Mouse (Mus musculus): Measurements from ENCODE around the gene Ctnna3. TPM values are rescaled to one million over a fixed set of nuclear protein-coding genes. Genes with fewer than 3 reads are reported as not detected.

Ctnna3 gene
- polyA plus RNA-seq, 1 experiment from 2014 or later, result 1.1 TPM

- Histone ChIP-seq H3K4me2 (ENCODE audit: low read length) (no peak overlapping the region), H3K9ac (replicated peaks; ENCODE audit: low read depth, low read length) (no peak overlapping the region), H3K36me3 (ENCODE audit: control insufficient read depth, insufficient read depth) (no peaks in the 10 kb centered on the region), H3K27ac (ENCODE audit: low read length) (no peak overlapping the region), H3K27me3 (replicated peaks; ENCODE audit: control insufficient read depth, insufficient read depth, low read length) (no peaks in the 10 kb centered on the region), H3K4me3 (replicated peaks; ENCODE audit: low read length) (no peak overlapping the region), H3K4me1 (replicated peaks; ENCODE audit: control insufficient read depth, insufficient read depth, low read length) (no peaks in the 10 kb centered on the region), H3K9me3 (ENCODE audit: control insufficient read depth, low read length) (no peaks in the 10 kb centered on the region)
- no peak for ATAC-seq
- 53% methylated on average over 6 of the region's 6 CpGs for WGBS
Measured at GRCm38 (mm10) chr10:63472473-63472872, 42.6 kb downstream of the Ctnna3 start.

GRCm38 (mm10) chr10:63476167-63476647, 46.3 kb downstream of the Ctnna3 start:
- no peak overlapping the region for H3K4me2 ChIP-seq (ENCODE audit: low read length)
- no peak overlapping the region for H3K27ac ChIP-seq (ENCODE audit: low read length)
- H3K9me3 ChIP-seq (ENCODE audit: control insufficient read depth, low read length), result no peaks in the 10 kb centered on the region
- no peaks in the 10 kb centered on the region for H3K4me1 ChIP-seq (replicated peaks; ENCODE audit: control insufficient read depth, insufficient read depth, low read length)
- no peak for ATAC-seq
- no peak overlapping the region for H3K4me3 ChIP-seq (replicated peaks; ENCODE audit: low read length)
- WGBS, result 81% methylated on average over 10 of the region's 10 CpGs
- no peaks in the 10 kb centered on the region for H3K36me3 ChIP-seq (ENCODE audit: control insufficient read depth, insufficient read depth)
- no peaks in the 10 kb centered on the region for H3K27me3 ChIP-seq (replicated peaks; ENCODE audit: control insufficient read depth, insufficient read depth, low read length)
- H3K9ac ChIP-seq (replicated peaks; ENCODE audit: low read depth, low read length), result no peak overlapping the region

GRCm38 (mm10) chr10:63478946-63479345, 49.0 kb downstream of the Ctnna3 start:
- H3K4me2 ChIP-seq (ENCODE audit: low read length), result no peak overlapping the region
- no peaks in the 10 kb centered on the region for H3K9me3 ChIP-seq (ENCODE audit: control insufficient read depth, low read length)
- WGBS, result 34% methylated on average over 2 of the region's 2 CpGs
- H3K4me1 ChIP-seq (replicated peaks; ENCODE audit: control insufficient read depth, insufficient read depth, low read length), result no peaks in the 10 kb centered on the region
- H3K27ac ChIP-seq (ENCODE audit: low read length), result no peak overlapping the region
- no peak for ATAC-seq
- H3K4me3 ChIP-seq (replicated peaks; ENCODE audit: low read length), result no peak overlapping the region
- H3K36me3 ChIP-seq (ENCODE audit: control insufficient read depth, insufficient read depth), result no peaks in the 10 kb centered on the region
- H3K27me3 ChIP-seq (replicated peaks; ENCODE audit: control insufficient read depth, insufficient read depth, low read length), result no peaks in the 10 kb centered on the region
- H3K9ac ChIP-seq (replicated peaks; ENCODE audit: low read depth, low read length), result no peak overlapping the region

- Histone ChIP-seq H3K27me3 (replicated peaks; ENCODE audit: control insufficient read depth, insufficient read depth, low read length) (no peaks in the 10 kb centered on the region), H3K9me3 (ENCODE audit: control insufficient read depth, low read length) (no peaks in the 10 kb centered on the region), H3K4me1 (replicated peaks; ENCODE audit: control insufficient read depth, insufficient read depth, low read length) (no peaks in the 10 kb centered on the region), H3K36me3 (ENCODE audit: control insufficient read depth, insufficient read depth) (no peaks in the 10 kb centered on the region), H3K4me3 (replicated peaks; ENCODE audit: low read length) (no peak overlapping the region), H3K4me2 (ENCODE audit: low read length) (no peak overlapping the region), H3K9ac (replicated peaks; ENCODE audit: low read depth, low read length) (no peak overlapping the region), H3K27ac (ENCODE audit: low read length) (no peak overlapping the region)
- no peak for ATAC-seq
- WGBS, result 53% methylated on average over 5 of the region's 5 CpGs
Measured at GRCm38 (mm10) chr10:63480066-63480465, 50.2 kb downstream of the Ctnna3 start.

GRCm38 (mm10) chr10:63488346-63488745, 58.4 kb downstream of the Ctnna3 start:
- H3K9me3 ChIP-seq (ENCODE audit: control insufficient read depth, low read length), result 0 out of 2 replicates have a peak, but pooled peaks cover 3% of the 10 kb centered on the region
- WGBS, result 87% methylated on average over 7 of the region's 7 CpGs
- no peak overlapping the region for H3K9ac ChIP-seq (replicated peaks; ENCODE audit: low read depth, low read length)
- H3K36me3 ChIP-seq (ENCODE audit: control insufficient read depth, insufficient read depth), result no peaks in the 10 kb centered on the region
- ATAC-seq, result no peak
- H3K27ac ChIP-seq (ENCODE audit: low read length), result no peak overlapping the region
- no peaks in the 10 kb centered on the region for H3K27me3 ChIP-seq (replicated peaks; ENCODE audit: control insufficient read depth, insufficient read depth, low read length)
- no peak overlapping the region for H3K4me3 ChIP-seq (replicated peaks; ENCODE audit: low read length)
- H3K4me1 ChIP-seq (replicated peaks; ENCODE audit: control insufficient read depth, insufficient read depth, low read length), result no peaks in the 10 kb centered on the region
- no peak overlapping the region for H3K4me2 ChIP-seq (ENCODE audit: low read length)

GRCm38 (mm10) chr10:63523956-63524355, 94.1 kb downstream of the Ctnna3 start:
- H3K4me1 ChIP-seq (replicated peaks; ENCODE audit: control insufficient read depth, insufficient read depth, low read length), result no peaks in the 10 kb centered on the region
- no peak overlapping the region for H3K4me2 ChIP-seq (ENCODE audit: low read length)
- 68% methylated on average over 3 of the region's 3 CpGs for WGBS
- no peak overlapping the region for H3K9ac ChIP-seq (replicated peaks; ENCODE audit: low read depth, low read length)
- H3K27me3 ChIP-seq (replicated peaks; ENCODE audit: control insufficient read depth, insufficient read depth, low read length), result no peaks in the 10 kb centered on the region
- no peak overlapping the region for H3K4me3 ChIP-seq (replicated peaks; ENCODE audit: low read length)
- H3K36me3 ChIP-seq (ENCODE audit: control insufficient read depth, insufficient read depth), result no peaks in the 10 kb centered on the region
- H3K27ac ChIP-seq (ENCODE audit: low read length), result no peak overlapping the region
- no peak for ATAC-seq
- no peaks in the 10 kb centered on the region for H3K9me3 ChIP-seq (ENCODE audit: control insufficient read depth, low read length)

GRCm38 (mm10) chr10:63526027-63526426, 96.1 kb downstream of the Ctnna3 start:
- no peaks in the 10 kb centered on the region for H3K4me1 ChIP-seq (replicated peaks; ENCODE audit: control insufficient read depth, insufficient read depth, low read length)
- 80% methylated on average over 4 of the region's 4 CpGs for WGBS
- no peak overlapping the region for H3K9ac ChIP-seq (replicated peaks; ENCODE audit: low read depth, low read length)
- ATAC-seq, result no peak
- no peak overlapping the region for H3K4me2 ChIP-seq (ENCODE audit: low read length)
- no peak overlapping the region for H3K4me3 ChIP-seq (replicated peaks; ENCODE audit: low read length)
- H3K9me3 ChIP-seq (ENCODE audit: control insufficient read depth, low read length), result no peaks in the 10 kb centered on the region
- H3K27ac ChIP-seq (ENCODE audit: low read length), result no peak overlapping the region
- H3K27me3 ChIP-seq (replicated peaks; ENCODE audit: control insufficient read depth, insufficient read depth, low read length), result no peaks in the 10 kb centered on the region
- no peaks in the 10 kb centered on the region for H3K36me3 ChIP-seq (ENCODE audit: control insufficient read depth, insufficient read depth)

- no peak overlapping the region for H3K4me3 ChIP-seq (replicated peaks; ENCODE audit: low read length)
- no peak for ATAC-seq
- no peak overlapping the region for H3K4me2 ChIP-seq (ENCODE audit: low read length)
- H3K9ac ChIP-seq (replicated peaks; ENCODE audit: low read depth, low read length), result no peak overlapping the region
- WGBS, result 70% methylated on average over 8 of the region's 8 CpGs
- no peak overlapping the region for H3K27ac ChIP-seq (ENCODE audit: low read length)
- H3K4me1 ChIP-seq (replicated peaks; ENCODE audit: control insufficient read depth, insufficient read depth, low read length), result no peaks in the 10 kb centered on the region
- H3K9me3 ChIP-seq (ENCODE audit: control insufficient read depth, low read length), result no peaks in the 10 kb centered on the region
- no peaks in the 10 kb centered on the region for H3K36me3 ChIP-seq (ENCODE audit: control insufficient read depth, insufficient read depth)
- H3K27me3 ChIP-seq (replicated peaks; ENCODE audit: control insufficient read depth, insufficient read depth, low read length), result no peaks in the 10 kb centered on the region
Measured at GRCm38 (mm10) chr10:63532381-63532780, 102.5 kb downstream of the Ctnna3 start.

GRCm38 (mm10) chr10:63541754-63542153, 111.9 kb downstream of the Ctnna3 start:
- Histone ChIP-seq H3K4me2 (ENCODE audit: low read length) (no peak overlapping the region), H3K9me3 (ENCODE audit: control insufficient read depth, low read length) (no peaks in the 10 kb centered on the region), H3K9ac (replicated peaks; ENCODE audit: low read depth, low read length) (no peak overlapping the region), H3K27me3 (replicated peaks; ENCODE audit: control insufficient read depth, insufficient read depth, low read length) (no peaks in the 10 kb centered on the region), H3K4me3 (replicated peaks; ENCODE audit: low read length) (no peak overlapping the region), H3K27ac (ENCODE audit: low read length) (no peak overlapping the region), H3K36me3 (ENCODE audit: control insufficient read depth, insufficient read depth) (no peaks in the 10 kb centered on the region), H3K4me1 (replicated peaks; ENCODE audit: control insufficient read depth, insufficient read depth, low read length) (no peaks in the 10 kb centered on the region)
- 11% methylated on average over 5 of the region's 5 CpGs for WGBS
- no peak for ATAC-seq

- Histone ChIP-seq H3K27me3 (replicated peaks; ENCODE audit: control insufficient read depth, insufficient read depth, low read length) (no peaks in the 10 kb centered on the region), H3K4me2 (ENCODE audit: low read length) (no peak overlapping the region), H3K4me3 (replicated peaks; ENCODE audit: low read length) (no peak overlapping the region), H3K9me3 (ENCODE audit: control insufficient read depth, low read length) (no peaks in the 10 kb centered on the region), H3K9ac (replicated peaks; ENCODE audit: low read depth, low read length) (no peak overlapping the region), H3K36me3 (ENCODE audit: control insufficient read depth, insufficient read depth) (no peaks in the 10 kb centered on the region), H3K27ac (ENCODE audit: low read length) (no peak overlapping the region), H3K4me1 (replicated peaks; ENCODE audit: control insufficient read depth, insufficient read depth, low read length) (no peaks in the 10 kb centered on the region)
- 62% methylated on average over 6 of the region's 6 CpGs for WGBS
- ATAC-seq, result no peak
Measured at GRCm38 (mm10) chr10:63542493-63542892, 112.6 kb downstream of the Ctnna3 start.
